Mouse (Mus musculus) spleen, postnatal 0 days (tissue): Measurements from ENCODE around the gene Adat2. TPM values are rescaled to one million over a fixed set of nuclear protein-coding genes. Genes with fewer than 3 reads are reported as not detected.

Experiments
- polyA plus RNA-seq: library from polyadenylated mRNA; unstranded; fragments of >200 nt; fragmentation: Nextera tagmentation; extraction: Ambion mirVana; gene quantifications from 2 replicates; pipeline ENCODE4 v1.2.1, GENCODE M21; 2015

The Adat2 gene
- 6.0 and 6.5 TPM in 2 replicates for polyA plus RNA-seq

DNA sequence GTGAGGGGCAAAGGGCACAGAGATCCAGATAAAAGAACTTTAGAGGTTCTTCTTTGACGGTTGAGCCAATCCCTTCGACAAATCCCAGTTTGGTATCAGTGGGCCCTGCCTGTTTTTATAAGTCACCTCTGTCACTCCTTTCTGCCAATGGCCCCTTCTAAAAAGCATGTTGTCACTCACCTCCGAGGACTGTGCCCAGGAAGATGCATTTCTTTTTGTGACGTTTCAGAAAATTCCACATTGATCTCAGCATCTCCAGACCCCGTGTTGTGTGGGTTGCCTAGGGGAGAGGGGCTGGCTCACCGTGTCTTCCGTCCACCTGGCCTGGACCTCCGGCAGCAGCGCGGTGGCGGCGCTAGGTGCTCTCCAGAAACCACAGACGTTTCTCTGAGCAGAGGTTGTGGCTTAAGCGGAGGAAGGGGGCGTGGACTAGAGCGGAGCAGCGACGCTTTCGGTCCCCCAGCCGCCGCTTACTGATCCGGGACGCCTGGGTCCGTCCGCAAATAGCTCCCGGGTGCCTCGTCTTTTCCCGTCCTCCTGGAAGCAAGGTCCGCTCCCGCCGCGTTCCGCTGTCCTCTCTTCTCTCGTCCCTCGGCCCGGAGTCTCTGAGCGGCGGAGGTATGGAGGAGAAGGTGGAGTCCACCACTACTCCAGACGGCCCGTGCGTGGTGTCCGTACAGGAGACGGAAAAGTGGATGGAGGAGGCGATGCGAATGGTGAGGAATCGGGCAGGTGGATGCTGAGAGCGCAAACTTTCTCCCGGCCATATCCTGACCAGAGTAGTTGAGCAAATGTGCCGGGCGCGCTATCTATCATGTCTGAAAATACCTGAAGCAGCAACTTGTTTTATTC, at the start of gene Adat2, which contains the start of gene Pex3:
TSS of gene Adat2 (plus strand) at position 249 of the 852 bp plus-strand sequence.
TSS of gene Pex3 (minus strand) at position 497 of the 852 bp plus-strand sequence.

Other genes with a start within 250 kb of the Adat2 start
- 7.8 and 9.5 TPM in 2 replicates for gene Phactr2, start 78.5 kb upstream of the Adat2 start, polyA plus RNA-seq
- gene Fuca2, start 53.4 kb upstream of the Adat2 start, polyA plus RNA-seq = 111 and 115 TPM in 2 replicates
- 15.7 and 17.4 TPM in 2 replicates for gene Pex3, start 248 bp downstream of the Adat2 start, polyA plus RNA-seq